Mouse (Mus musculus) cerebellum, adult 8-10 months (tissue): ENCODE results near the gene Mpc1.
"Not testable (repeated sequence)": the region's sequence is repeated elsewhere in the genome, so short reads cannot be mapped to it uniquely, and the experiment has no call there.

Experiments
- DNase-seq: peaks from one replicate; pipeline ENCODE4 v3.0.0; 2022

Gene Mpc1

DNA sequence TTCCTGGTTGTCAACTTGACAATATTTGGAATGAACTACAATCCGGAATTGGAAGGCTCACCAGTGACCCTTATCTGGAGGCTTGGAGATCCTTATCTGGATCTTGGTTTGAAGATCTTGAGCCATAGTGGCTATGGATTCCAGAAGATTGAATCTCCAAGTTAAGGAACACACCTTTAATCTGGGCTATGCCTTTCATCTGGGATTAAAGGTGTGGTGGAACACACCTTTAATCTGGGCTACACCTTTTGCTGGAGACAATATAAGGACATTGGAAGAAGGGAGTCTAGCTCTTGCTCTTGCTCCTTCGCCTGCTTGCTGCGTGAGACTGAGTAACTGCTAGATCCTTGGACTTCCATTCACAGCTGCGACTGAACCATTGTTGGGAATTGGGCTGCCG, 54.5 kb downstream of the Mpc1 start, which contains the start of gene Prr18:
Gene Prr18 (plus strand): TSS at position 301 of the 400 bp plus-strand sequence.
- DNase-seq = not testable (repeated sequence)

DNA sequence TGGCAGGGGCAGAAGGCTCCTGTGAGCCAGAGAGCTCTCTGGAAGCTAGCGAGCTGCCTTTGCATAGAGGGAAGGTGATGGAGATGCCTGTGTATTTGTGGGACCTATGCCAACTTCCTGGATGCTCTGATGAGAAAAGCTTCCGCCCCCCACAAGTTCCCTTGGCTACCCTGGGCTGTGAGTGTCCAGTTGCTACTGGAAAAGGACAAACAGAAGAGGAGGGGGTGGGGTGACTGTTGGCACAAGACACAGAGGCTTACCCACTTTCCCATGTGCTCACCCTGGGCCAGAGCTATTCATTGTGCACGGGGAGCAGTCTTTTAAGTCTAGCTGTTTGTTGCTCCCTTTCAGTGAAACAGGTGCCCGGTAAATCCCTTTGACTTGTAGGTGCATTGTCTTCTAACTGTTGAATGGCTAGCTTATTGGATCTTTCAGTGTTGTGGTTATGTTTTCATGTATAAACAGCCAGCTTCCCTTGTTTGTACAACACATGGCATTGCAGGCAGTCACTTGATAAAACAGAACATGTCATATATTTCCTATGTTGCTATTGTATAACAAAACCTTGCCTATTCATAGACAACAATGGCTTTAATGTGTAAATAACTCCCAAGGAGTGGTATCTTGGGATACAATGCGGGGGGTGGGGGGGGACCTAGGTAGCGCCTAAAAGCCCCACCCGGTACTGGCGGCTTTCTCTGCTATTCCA, 57.1 kb downstream of the Mpc1 start:
- peak; percentile 13 for DNase-seq

DNA sequence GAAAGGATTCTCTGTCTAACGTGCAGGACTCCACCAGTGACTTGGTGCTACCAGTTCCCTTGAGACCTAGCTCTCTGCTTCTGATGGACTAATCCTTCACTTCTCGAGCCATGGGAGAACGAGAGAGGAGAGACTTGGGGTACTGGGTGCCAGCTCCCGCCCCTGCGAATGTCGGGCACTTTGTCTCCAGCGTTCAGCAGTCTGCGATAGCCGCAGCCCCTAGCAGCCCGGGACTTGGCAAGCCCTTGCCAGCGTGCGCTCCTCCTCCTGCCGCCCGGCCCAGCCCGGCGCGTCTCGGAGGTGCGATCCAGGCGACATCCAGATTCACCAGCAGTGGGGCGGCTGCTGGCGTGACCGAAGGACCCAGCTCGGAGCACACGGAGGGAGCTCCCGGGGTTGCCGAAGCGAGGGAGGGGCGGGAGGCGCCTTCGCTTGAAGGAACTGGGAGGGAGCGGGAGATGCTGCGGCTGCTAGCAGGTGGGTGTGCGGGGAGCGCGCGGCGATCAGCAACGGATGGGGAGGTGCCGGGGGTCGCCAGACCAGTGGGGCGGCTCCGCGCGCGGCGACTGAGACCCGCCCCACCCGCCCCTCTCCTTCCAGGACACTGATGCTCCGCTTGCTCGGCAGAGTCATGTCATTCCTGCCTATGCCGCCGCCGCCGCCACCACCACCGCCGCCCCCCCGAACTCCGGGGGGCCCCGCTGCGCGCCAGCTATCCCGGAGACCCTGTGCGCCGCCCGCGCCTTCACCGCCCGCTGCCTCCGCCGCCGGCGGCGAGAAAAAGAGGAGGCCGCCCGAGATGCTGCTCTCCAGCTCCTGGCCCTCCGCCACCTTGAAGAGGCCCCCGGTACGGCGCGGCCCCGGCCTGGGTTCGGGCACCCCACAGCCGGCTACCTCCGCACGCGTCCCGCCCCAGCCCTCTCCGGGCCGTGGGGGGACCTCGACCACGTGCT, 58.0 kb downstream of the Mpc1 start:
- DNase-seq = peak; percentile 40

DNA sequence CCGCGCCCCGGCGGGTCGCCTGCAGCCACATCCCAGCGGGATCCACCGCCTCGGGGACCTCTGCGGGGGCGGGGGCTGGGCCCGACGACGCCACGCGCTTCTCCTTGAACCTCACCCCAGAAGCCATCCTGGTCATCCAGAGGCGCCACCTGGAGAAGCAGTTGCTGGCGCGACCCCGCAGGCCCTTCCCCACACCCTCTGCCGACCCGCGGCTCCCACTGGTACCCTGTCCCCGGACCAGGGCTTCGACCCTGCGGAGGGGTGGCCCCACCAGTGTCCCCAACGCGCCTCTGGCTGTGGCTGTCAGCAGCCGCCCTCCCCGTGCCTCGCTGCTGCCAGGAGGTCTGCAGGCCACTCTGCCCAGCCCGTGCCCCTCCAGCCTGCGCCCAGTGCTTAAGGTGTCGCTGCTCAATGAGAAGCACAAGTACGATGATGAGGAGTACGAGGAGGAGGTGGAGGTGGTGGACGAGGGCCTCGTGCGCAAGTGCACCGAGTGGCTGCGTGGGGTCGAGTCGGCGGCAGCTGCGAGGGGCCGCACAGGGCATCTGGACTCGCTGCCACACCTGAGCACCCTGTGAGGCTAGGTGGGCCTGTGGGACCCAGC, 58.8 kb downstream of the Mpc1 start:
- DNase-seq = peak; percentile 25

DNA sequence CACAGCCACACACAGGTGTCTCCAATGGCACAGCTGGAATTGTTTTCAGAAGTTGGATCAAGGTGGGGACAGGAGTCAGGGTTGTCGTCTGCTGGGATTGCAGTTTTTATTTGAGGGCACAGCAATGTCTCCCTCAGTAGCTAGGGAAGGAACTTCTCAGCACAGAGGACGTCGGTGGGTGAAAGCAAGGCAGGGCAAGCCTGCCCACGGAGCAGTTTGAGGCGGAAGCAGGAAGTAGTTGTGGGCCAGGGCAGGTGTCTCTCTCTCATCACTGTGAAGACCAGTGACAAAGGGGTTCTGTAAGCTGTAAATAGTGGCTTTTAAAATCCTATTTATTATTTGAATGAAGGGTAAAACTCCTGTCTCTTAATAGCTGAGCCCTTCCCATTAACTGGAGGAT, 60.0 kb downstream of the Mpc1 start:
- no peak for DNase-seq

DNA sequence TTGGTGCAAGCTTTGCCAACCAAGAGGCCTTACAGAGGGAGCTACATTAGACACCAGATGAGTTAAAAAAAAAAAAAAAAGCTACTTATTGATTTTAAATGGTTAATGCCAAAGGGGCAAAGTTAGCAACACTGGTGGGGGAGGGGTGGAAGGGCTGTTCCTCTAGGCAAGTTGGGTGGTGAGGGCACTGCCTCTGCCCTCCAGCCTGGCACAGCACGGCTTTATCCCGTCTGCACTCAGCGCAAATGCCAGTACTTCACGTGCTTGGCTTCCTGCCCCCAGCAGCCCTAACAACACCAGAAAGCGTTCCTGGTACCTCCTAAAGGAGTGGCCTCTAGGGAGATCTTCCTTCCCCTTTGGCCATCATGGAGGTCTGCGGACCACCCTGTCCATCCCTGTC, 60.7 kb downstream of the Mpc1 start:
- DNase-seq = no peak
